Mouse (Mus musculus) erythroblast, adult 5-6 weeks (primary cell): Measurements from ENCODE around the gene Znfx1. TPM values are rescaled to one million over a fixed set of nuclear protein-coding genes. Genes with fewer than 3 reads are reported as not detected.

Experiments used
- ATAC-seq: replicated peaks from 2 replicates; pipeline ENCODE4 v1.8.0; 2016; ENCODE audit warnings: moderate number of reproducible peaks, mild to moderate bottlenecking, moderate TSS enrichment, inconsistent platforms; ENCODE audit not compliant: poor library complexity, low FRiP score, severe bottlenecking
- total RNA-seq, 2 experiments: library from RNA; stranded (forward) in 1 of 2; stranded (reverse) in 1 of 2; fragments of 150-400 nt in 1 of 2; fragments of 200-764, 138-1000 nt in 1 of 2; gene quantifications; 2 replicates each; pipeline versions ENCODE4 v1.2.3 to v1.2.4; 2015 to 2017; ENCODE audit warnings: low replicate concordance in 2 of 2

The Znfx1 gene
- total RNA-seq, 2 experiments from 2014 or later = 31.9 to 40.6 TPM

DNA sequence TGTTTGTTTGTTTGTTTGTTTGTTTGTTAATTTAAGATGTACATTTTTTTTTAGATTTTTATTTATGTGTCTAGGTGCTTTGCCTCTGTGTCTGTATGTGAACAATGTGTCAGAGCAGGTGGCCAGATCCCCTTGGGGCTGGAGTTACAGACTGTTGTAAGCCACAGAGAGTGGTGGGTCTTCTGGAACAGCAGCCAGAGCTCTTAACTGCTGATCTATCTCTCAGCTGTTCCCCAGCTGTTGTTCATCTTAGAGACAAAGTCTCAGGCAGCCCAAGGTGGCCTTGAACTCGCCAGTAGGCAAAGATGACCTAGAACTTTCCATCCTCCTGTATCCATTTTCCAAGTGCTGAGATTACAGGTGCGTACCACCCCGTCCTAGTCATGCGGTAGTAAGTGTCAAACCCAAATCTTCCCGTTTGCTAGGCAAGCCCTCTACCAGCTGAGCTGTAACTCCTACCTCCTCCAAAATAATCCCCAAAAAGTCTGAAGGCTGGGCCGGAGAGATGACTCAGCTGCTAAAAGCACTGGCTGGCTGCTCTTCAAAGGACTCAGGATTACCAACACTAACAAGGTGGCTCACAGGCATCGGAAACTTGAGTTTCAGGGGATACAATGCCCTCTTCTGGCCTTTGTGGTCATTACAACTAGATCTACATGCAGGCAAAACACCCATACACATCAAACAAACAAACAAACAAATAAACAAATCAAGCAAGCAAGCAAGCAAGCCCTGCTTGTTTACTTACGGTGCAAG, 58.5 kb downstream of the Znfx1 start:
- ATAC-seq = peak; percentile 93

DNA sequence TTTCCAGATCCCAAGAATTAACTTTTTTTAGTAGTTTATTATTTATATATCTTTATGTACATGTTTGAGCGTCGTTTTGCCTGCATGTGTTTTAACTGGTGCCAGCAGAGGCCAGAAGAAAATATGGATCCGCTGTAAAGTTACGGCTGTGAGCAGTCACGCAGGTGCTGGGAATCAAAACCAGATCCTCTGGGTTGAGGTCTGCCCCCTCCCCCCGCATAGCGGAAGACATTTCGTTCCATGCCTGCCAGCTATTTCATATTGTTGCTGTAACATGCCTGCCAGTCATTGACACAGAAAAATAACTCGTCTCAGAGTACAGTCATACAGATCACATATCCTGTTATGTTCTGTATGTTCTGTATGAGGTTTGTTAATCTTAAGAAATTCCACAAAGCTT, 61.3 kb downstream of the Znfx1 start:
- no peak for ATAC-seq

DNA sequence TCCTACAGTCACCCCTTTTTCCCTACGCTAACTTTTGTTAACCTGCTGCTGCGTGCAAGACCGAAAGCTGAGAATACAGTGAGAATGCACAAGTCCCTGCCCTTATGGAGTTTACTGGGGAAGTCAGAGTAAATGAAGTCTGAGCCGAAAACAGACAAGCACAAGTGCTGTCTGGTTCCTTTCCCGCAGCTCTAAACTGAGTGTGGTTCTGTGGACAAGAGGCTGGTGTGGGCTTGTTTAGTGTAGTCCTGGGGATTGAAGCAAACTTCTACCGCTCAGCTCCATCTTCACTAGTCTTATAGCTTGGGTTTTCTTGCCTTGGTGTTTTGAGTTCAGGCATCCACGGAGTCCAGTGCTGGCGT, 66.3 kb downstream of the Znfx1 start:
- peak; percentile 60 for ATAC-seq

DNA sequence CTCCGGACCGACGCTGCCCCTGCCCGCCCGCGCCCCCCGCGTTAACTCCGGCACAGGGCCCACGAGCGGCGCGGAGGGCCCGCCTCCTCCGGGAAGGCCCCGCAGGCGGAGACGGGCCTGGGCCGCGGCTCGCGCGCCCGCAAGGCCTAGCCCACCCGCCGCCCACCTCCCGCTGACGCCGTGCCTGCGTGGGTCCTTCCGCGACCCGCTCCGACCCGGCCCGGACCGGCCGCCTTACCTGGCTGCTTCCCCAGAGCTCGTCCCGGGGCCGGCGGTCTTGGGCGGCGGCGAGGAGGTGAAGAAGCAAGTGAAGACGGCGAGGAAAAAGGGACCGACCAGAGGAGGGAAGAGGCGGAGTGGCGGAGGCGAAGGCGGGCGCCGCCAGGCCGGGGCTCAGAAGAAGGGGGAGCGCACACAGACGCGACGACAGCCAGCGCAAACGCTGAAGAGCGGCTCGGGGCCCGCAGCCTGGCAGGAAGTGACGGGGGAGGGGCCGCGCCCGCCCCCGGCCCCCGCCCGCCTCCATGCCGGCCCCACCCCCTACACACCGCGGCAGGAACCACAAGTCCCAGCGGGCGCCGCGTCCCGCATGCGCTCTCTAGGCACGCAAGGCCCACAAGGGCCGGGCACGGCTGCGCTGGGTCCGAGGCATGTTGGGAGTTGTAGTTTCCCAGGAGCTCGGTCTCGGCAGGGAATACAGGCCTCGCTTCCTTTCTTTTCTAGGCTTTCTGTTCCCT, 66.9 kb downstream of the Znfx1 start, which contains the start of gene Stau1:
TSS of gene Stau1 (minus strand) at position 504 of the 737 bp plus-strand sequence.
- ATAC-seq = peak; percentile 94

DNA sequence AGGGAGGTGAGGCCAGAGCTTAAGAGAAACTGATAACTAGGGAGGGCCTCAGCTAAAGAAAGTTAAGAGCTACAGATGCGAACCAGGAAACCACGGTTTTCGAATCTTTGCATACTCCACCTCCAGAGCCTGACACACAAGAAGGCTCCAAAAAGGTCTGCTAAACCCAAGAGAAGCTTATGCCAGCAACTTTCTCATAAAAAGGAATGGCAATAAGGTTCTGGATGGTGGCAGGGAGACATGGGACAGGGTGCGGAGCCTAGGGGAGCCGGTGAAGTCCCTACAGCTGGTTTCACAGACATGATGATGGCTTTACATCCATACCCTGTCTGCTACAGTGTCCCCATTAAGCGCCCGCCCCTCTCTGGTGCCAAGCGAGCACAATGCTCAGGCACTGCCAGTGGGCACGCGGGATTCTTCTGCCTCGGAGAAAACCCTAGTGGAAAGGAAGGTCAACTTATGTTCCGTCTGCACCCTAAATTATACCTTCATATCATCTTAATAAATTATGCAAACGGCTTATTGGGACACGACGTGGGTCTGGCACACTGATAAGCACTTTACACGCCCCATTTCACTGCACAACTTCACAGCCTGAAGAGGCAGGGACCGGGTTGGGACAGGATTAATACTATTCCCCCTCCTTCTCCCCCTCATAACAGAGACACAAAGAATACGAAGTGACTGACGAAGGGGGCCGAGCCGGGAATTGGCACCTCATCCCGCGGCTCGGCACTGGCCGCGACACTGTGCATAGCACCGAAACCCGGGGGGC, 67.6 kb downstream of the Znfx1 start:
- ATAC-seq = peak; percentile 70

DNA sequence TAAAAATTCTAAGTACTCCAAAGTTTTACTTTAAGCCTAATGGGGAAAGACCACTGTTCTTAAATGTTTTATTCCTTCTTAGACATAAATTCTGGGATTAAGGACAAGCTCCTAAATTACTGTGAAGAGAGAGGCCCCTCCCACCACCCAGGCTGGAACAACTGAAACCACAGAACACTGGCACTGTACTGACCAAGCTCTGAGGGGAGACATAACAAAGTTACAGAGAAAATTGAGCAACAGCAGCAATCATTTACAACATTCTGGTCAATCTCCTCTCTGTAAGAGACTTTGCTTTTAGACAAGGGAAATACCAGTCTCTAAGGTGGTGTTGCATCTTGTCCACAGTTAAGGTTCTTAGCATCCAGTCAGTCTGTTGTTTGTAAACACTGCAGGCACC, 70.9 kb downstream of the Znfx1 start:
- no peak for ATAC-seq

DNA sequence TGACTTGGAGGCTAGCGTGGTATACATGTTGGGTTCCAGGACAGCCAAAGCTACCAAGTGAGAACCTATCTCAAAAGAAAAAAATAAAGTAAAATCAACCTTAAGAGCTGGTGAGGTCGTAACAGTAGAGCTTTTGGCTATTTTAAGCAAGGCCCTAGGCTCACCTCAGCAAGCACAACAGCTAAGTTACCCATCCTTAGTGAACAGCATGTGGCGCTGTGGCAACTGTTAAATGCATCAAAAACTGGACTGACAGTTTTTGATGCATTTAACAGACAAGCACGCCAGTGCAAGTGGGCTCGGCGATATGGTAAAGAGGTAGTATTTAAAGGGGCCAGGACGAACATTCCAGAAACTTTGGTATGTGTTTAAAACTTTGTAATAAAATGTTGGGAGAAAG, 72.0 kb downstream of the Znfx1 start:
- ATAC-seq = no peak

Other genes with a start within 250 kb of the Znfx1 start
- 45.6 and 53.0 TPM in 2 replicates for gene Cse1l, start 157.0 kb downstream of the Znfx1 start, total RNA-seq (2015; ENCODE audit: low replicate concordance)
- 34.1 and 51.6 TPM in 2 replicates for gene Cse1l, start 157.0 kb downstream of the Znfx1 start, total RNA-seq (2017; ENCODE audit: low replicate concordance)
- gene Stau1, start 66.7 kb downstream of the Znfx1 start, total RNA-seq (2015; ENCODE audit: low replicate concordance) = 13.6 and 24.0 TPM in 2 replicates
- 29.5 and 46.3 TPM in 2 replicates for gene Stau1, start 66.7 kb downstream of the Znfx1 start, total RNA-seq (2017; ENCODE audit: low replicate concordance)
- gene Ddx27, start 47.8 kb downstream of the Znfx1 start, total RNA-seq (2015; ENCODE audit: low replicate concordance) = 14.2 and 21.5 TPM in 2 replicates
- 21.6 and 32.3 TPM in 2 replicates for gene Ddx27, start 47.8 kb downstream of the Znfx1 start, total RNA-seq (2017; ENCODE audit: low replicate concordance)
- gene Kcnb1, start 127.1 kb upstream of the Znfx1 start, total RNA-seq (2015; ENCODE audit: low replicate concordance) = not detected in 2 replicates
- gene Kcnb1, start 127.1 kb upstream of the Znfx1 start, total RNA-seq (2017; ENCODE audit: low replicate concordance) = not detected in 2 replicates
- not detected in 2 replicates for gene Ptgis, start 177.6 kb upstream of the Znfx1 start, total RNA-seq (2015; ENCODE audit: low replicate concordance)
- gene Ptgis, start 177.6 kb upstream of the Znfx1 start, total RNA-seq (2017; ENCODE audit: low replicate concordance) = not detected in 2 replicates